Mouse (Mus musculus) midbrain, embryonic 16.5 days (tissue): ENCODE measurements around the gene Ssbp1. TPM values are rescaled to one million over a fixed set of nuclear protein-coding genes. Genes with fewer than 3 reads are reported as not detected.
A peak's percentile ranks its signal among the peaks of the same experiment; 100 is the strongest.

Source experiments
- ATAC-seq: fragments of 200-750 bp; cut with Nextera tagmentation; 2 replicates; pipeline ENCODE4 v1.8.0; 2017; ENCODE audit warnings: moderate TSS enrichment
- H3K27ac ChIP-seq: fragments of 300-500 bp; sonication (generic); 2 replicates; pipeline ENCODE4 v1.5.1; 2014; ENCODE audit warnings: mild to moderate bottlenecking, low read length, mixed read lengths
- H3K27me3 ChIP-seq: fragments of 300-500 bp; sonication (generic); 2 replicates; pipeline ENCODE4 v1.6.1; 2014; ENCODE audit warnings: low read depth, low read length, mixed read lengths; ENCODE audit not compliant: control insufficient read depth, insufficient read depth
- H3K36me3 ChIP-seq: fragments of 300-500 bp; sonication (generic); 2 replicates; pipeline ENCODE4 v1.6.1; 2014; ENCODE audit warnings: mild to moderate bottlenecking, low read length, moderate library complexity, mixed read lengths; ENCODE audit not compliant: control insufficient read depth, insufficient read depth
- H3K4me1 ChIP-seq: fragments of 300-500 bp; sonication (generic); 2 replicates; pipeline ENCODE4 v1.6.1; 2014; ENCODE audit warnings: mild to moderate bottlenecking, low read length, mixed read lengths; ENCODE audit not compliant: control insufficient read depth, insufficient read depth
- H3K4me2 ChIP-seq: fragments of 300-500 bp; sonication (generic); 2 replicates; pipeline ENCODE4 v1.6.1; 2014; ENCODE audit warnings: mild to moderate bottlenecking, low read length, mixed read lengths
- H3K4me3 ChIP-seq: fragments of 300-500 bp; sonication (generic); 2 replicates; pipeline ENCODE4 v1.5.1; 2014; ENCODE audit warnings: low read depth, mild to moderate bottlenecking, low read length, moderate library complexity, mixed read lengths
- H3K9ac ChIP-seq: fragments of 300-500 bp; sonication (generic); 2 replicates; pipeline ENCODE4 v1.6.1; 2014; ENCODE audit warnings: low read depth, low read length, mixed read lengths
- H3K9me3 ChIP-seq: fragments of 300-500 bp; sonication (generic); replicated peaks from 2 replicates; pipeline ENCODE4 v1.6.1; 2014; ENCODE audit warnings: mild to moderate bottlenecking, low read length, mixed read lengths; ENCODE audit not compliant: control insufficient read depth, poor library complexity, severe bottlenecking
- WGBS: fragments of 180-500 bp; shearing (Covaris S2); extraction: QIAGEN DNeasy Blood & Tissue Kit; methylation state at CpG from one replicate; pipeline ENCODE4 v1.1.7; 2014; 5-methylcytosine and 5-hydroxymethylcytosine counted together
- polyA plus RNA-seq: library from polyadenylated mRNA; unstranded; fragments of >200 nt; fragmentation: Nextera tagmentation; extraction: Ambion mirVana; gene quantifications from 2 replicates; pipeline ENCODE4 v1.2.1, GENCODE M21; 2015

Ssbp1 gene
- polyA plus RNA-seq, 1 experiment from 2014 or later, result 96.8 TPM

- Histone ChIP-seq H3K27me3 (no peaks in the 10 kb centered on the region), H3K4me1 (peaks cover 16% of the 10 kb centered on the region), H3K4me3 (no peak overlapping the region), H3K9me3 (no peaks in the 10 kb centered on the region), H3K9ac (no peak overlapping the region), H3K27ac (0 out of 2 replicates have a peak overlapping the region, but pooled peaks have one; percentile 13), H3K4me2 (no peak overlapping the region), H3K36me3 (no peaks in the 10 kb centered on the region)
- no peak for ATAC-seq
Observed at GRCm38 (mm10) chr6:40431812-40432211, 39.3 kb upstream of the Ssbp1 start.

DNA sequence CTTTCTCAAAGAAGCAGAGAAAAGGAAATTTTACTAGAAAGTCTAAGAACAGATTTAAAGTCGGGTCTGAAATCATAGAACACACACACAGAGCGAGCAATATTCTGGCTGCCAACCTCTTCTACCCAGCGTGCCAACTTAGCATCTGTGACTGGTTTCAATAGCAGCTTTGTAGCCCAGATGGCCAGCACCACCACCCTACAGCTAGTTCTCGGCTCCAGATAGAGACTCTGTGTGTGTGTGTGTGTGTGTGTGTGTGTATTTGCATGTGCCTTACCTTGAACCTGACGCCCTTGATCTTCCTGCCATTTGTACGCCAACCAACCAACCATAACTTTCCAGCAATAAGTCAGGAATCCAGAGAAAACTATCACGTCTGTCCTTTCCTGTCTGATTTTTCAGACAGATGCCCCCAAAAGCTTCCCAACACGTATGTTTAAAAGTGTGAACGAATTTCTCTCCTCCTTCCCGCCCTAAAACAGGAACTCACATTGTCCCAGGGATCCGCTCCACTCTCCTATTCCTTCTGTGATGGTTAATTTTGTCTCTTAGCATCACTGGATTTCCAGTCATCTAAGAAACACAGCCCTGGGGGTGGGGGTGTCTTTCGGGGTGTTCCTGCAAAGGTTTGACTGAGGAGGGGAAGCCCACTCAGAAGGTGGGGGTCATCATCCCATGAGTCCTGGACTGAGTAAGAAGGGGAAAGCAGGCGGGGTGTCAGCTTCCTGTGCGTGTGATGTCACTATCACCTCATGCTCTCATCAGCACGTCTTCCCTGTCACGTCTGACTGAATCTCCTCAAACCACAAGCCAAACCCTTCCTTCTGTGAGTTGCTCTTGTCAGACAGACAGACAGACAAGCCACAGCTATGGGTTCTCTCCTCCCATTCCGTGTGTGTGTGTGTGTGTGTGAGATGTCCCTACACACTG is 38.5 kb upstream of the Ssbp1 start:
- no peak for ATAC-seq
- WGBS, result 89% methylated on average over 17 of the region's 17 CpGs
- H3K9me3 ChIP-seq, result no peaks in the 10 kb centered on the region
- H3K9ac ChIP-seq, result no peak overlapping the region
- H3K4me3 ChIP-seq, result no peak overlapping the region
- peaks cover 16% of the 10 kb centered on the region for H3K4me1 ChIP-seq
- no peak overlapping the region for H3K4me2 ChIP-seq
- H3K27me3 ChIP-seq, result no peaks in the 10 kb centered on the region
- no peaks in the 10 kb centered on the region for H3K36me3 ChIP-seq
- H3K27ac ChIP-seq, result no peak overlapping the region

- H3K27ac ChIP-seq, result peak overlapping the region; percentile 80
- peak overlapping the region; percentile 53 for H3K4me3 ChIP-seq
- H3K9me3 ChIP-seq, result no peaks in the 10 kb centered on the region
- no peaks in the 10 kb centered on the region; the same call in 1 of the 2 replicates for H3K27me3 ChIP-seq
- 5% methylated on average over 7 of the region's 7 CpGs for WGBS
- no peaks in the 10 kb centered on the region for H3K36me3 ChIP-seq
- peak overlapping the region; percentile 78 for H3K4me2 ChIP-seq
- ATAC-seq, result no peak; the same call in 1 of the 2 replicates
- peaks cover 13% of the 10 kb centered on the region for H3K4me1 ChIP-seq
- H3K9ac ChIP-seq, result peak overlapping the region; percentile 72
Observed at GRCm38 (mm10) chr6:40434697-40435096, 36.5 kb upstream of the Ssbp1 start.

DNA sequence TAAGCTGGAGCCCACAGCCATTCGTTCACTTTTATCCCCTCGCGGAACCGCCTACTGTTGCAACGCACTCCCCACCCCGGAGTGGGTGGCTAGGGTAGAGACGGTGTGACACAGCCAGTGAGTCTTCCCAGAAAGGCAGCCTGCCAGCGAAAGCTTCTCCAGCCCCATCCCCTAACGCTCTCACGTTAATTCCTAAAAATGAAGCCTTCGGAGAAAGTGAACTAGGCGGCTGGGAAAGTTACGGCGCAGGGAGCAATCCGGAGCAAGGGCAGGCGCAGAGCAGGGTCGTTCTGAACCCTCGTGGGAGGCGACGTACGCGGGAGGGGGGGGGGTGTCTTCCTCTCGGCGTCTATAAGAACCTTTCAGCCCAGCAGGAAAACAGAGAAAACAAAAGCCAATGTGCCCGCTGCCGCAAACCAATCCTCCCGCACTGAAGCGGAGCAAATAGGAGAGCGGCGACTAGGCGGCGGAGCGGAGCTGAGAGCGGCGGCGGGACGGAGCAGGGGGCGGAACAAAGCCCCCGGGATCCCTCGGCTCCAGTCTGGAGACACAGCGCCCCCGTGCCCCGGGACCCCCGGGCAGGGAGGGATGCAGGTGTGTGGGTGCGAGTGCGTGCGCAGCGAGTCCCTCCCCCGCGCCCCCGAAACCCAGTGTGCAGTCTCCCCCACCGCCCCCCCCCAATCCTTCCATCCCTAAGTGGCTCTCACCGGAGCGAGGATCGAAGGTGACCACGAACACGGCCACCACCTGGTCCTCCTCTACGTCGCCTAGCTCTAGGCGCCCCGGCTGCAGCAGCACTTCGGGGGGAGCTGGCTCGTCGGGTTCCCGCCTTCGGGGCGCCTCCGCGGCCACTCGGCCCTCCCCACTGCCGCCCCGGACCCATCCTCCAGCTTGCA is 35.8 kb upstream of the Ssbp1 start:
- under 1% methylated on average over 50 of the region's 72 CpGs for WGBS
- Histone ChIP-seq H3K27me3 (no peaks in the 10 kb centered on the region; the same call in 1 of the 2 replicates), H3K9ac (peak overlapping the region; percentile 72), H3K27ac (peak overlapping the region; percentile 80), H3K9me3 (no peaks in the 10 kb centered on the region), H3K36me3 (no peaks in the 10 kb centered on the region), H3K4me2 (peak overlapping the region; percentile 78), H3K4me3 (peak overlapping the region; percentile 53), H3K4me1 (peaks cover 13% of the 10 kb centered on the region)
- ATAC-seq, result peak; percentile 80

DNA sequence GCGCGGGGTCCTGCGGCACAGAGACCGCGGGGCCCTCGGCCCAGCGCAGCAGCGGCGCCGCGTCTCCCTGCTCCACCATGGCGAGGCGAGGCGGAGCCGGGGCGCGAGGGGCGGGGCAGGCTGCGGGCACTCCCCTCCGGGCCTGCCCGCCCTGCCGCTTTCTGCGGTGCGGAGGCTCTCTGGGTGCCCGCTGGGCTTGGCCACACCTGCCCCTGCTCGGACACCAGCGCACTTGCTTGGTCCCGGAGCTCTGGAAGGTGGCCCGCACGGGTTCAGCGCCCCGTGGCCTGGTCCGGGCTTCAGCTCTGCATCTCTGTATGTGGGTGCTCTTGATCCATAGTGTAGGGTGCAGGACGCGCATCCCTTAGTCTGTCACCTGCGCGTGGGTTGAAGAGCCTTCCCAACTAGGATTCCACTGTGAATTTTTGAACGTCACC is 35.1 kb upstream of the Ssbp1 start, which contains the start of gene E330009J07Rik:
Gene E330009J07Rik, minus strand, starts transcription at position 89 of the 437 bp plus-strand sequence.
- no peaks in the 10 kb centered on the region for H3K9me3 ChIP-seq
- H3K36me3 ChIP-seq, result no peaks in the 10 kb centered on the region
- H3K4me2 ChIP-seq, result peak within 1 kb of the TSS; percentile 78
- no peaks in the 10 kb centered on the region; the same call in 1 of the 2 replicates for H3K27me3 ChIP-seq
- H3K9ac ChIP-seq, result peak within 1 kb of the TSS; percentile 72
- peak within 1 kb of the TSS; percentile 53 for H3K4me3 ChIP-seq
- peak within 1 kb of the TSS; percentile 80 for H3K27ac ChIP-seq
- peaks cover 13% of the 10 kb centered on the region for H3K4me1 ChIP-seq
- ATAC-seq, result peak; percentile 88
- WGBS, result 2% methylated on average over 35 of the region's 38 CpGs

- Histone ChIP-seq H3K9ac (no peak within 1 kb of the TSS), H3K27ac (no peak within 1 kb of the TSS), H3K4me3 (no peak within 1 kb of the TSS), H3K36me3 (no peaks in the 10 kb centered on the region), H3K9me3 (no peaks in the 10 kb centered on the region), H3K4me2 (no peak within 1 kb of the TSS), H3K4me1 (peaks cover 12% of the 10 kb centered on the region), H3K27me3 (no peaks in the 10 kb centered on the region; the same call in 1 of the 2 replicates)
- WGBS, result 74% methylated on average over 5 of the region's 5 CpGs
- ATAC-seq, result no peak
Observed at GRCm38 (mm10) chr6:40438936-40439335, 32.2 kb upstream of the Ssbp1 start, which contains the start of gene Wee2. Gene Wee2, plus strand, starts transcription at chr6:40439088.

DNA sequence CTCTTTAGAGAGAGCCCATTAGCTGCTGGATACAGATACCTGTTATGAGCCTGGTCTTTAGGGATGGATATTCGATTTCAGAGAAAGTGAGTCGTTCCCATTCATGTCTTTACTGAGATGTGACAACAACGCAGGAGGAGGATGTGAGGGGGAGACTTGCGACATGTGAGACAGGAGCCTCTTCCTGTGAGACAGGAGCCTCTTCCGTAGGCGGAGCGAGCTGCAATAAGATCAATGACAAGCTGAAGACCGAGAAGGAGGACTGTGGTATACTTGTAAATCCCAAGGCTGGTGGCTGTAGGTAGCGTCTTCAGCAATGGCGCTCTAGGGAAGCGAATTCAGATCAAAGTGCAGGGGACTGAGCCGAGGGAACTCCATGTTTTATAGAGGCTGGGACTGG is 31.4 kb upstream of the Ssbp1 start:
- H3K4me2 ChIP-seq, result no peak overlapping the region
- no peak for ATAC-seq
- 49% methylated on average over 12 of the region's 12 CpGs for WGBS

GRCm38 (mm10) chr6:40441276-40441675 is 29.9 kb upstream of the Ssbp1 start:
- Histone ChIP-seq H3K4me3 (no peak overlapping the region), H3K27ac (no peak overlapping the region), H3K4me1 (peaks cover 3% of the 10 kb centered on the region; the same call in 1 of the 2 replicates), H3K4me2 (no peak overlapping the region), H3K9me3 (no peaks in the 10 kb centered on the region), H3K9ac (no peak overlapping the region), H3K27me3 (no peaks in the 10 kb centered on the region; the same call in 1 of the 2 replicates), H3K36me3 (no peaks in the 10 kb centered on the region)
- no peak for ATAC-seq
- WGBS, result 60% methylated on average over 3 of the region's 3 CpGs

More for the DNA sequence above, 31.4 kb upstream of the Ssbp1 start:
- no peaks in the 10 kb centered on the region for H3K36me3 ChIP-seq
- no peaks in the 10 kb centered on the region for H3K9me3 ChIP-seq
- H3K4me3 ChIP-seq, result no peak overlapping the region
- H3K27ac ChIP-seq, result no peak overlapping the region
- H3K4me1 ChIP-seq, result peaks cover 4% of the 10 kb centered on the region
- H3K9ac ChIP-seq, result no peak overlapping the region
- H3K27me3 ChIP-seq, result no peaks in the 10 kb centered on the region; the same call in 1 of the 2 replicates
